Mouse (Mus musculus) forebrain, embryonic 16.5 days (tissue): Measurements from ENCODE around the gene Sort1. TPM values are rescaled to one million over a fixed set of nuclear protein-coding genes. Genes with fewer than 3 reads are reported as not detected.

Experiments
- ATAC-seq: fragments of 200-750 bp; cut with Nextera tagmentation; 2 replicates; pipeline ENCODE4 v1.8.0; 2017; ENCODE audit warnings: mild to moderate bottlenecking, moderate library complexity
- H3K27ac ChIP-seq: fragments of 300-500 bp; sonication (generic); 2 replicates; pipeline ENCODE4 v1.5.1; 2014; ENCODE audit warnings: low read length, control low read depth
- H3K27me3 ChIP-seq: fragments of 300-500 bp; sonication (generic); replicated peaks from 2 replicates; pipeline ENCODE4 v1.6.1; 2014; ENCODE audit warnings: low read length; ENCODE audit not compliant: control insufficient read depth, insufficient read depth
- H3K36me3 ChIP-seq: fragments of 300-500 bp; sonication (generic); 2 replicates; pipeline ENCODE4 v1.6.1; 2014; ENCODE audit not compliant: control insufficient read depth, insufficient read depth
- H3K4me1 ChIP-seq: fragments of 300-500 bp; sonication (generic); replicated peaks from 2 replicates; pipeline ENCODE4 v1.6.1; 2014; ENCODE audit warnings: low read length; ENCODE audit not compliant: control insufficient read depth, insufficient read depth
- H3K4me2 ChIP-seq: fragments of 300-500 bp; sonication (generic); 2 replicates; pipeline ENCODE4 v1.6.1; 2014; ENCODE audit warnings: mild to moderate bottlenecking, low read length, control low read depth
- H3K4me3 ChIP-seq: fragments of 300-500 bp; sonication (generic); replicated peaks from 2 replicates; pipeline ENCODE4 v1.5.1; 2014; ENCODE audit warnings: mild to moderate bottlenecking, low read length, control low read depth
- H3K9ac ChIP-seq: fragments of 300-500 bp; sonication (generic); replicated peaks from 2 replicates; pipeline ENCODE4 v1.6.1; 2014; ENCODE audit warnings: low read depth, low read length, control low read depth
- H3K9me3 ChIP-seq: fragments of 300-500 bp; sonication (generic); 2 replicates; pipeline ENCODE4 v1.6.1; 2016; ENCODE audit warnings: low read length; ENCODE audit not compliant: control insufficient read depth
- WGBS: fragments of 180-500 bp; shearing (Covaris S2); extraction: QIAGEN DNeasy Blood & Tissue Kit; methylation state at CpG from one replicate; pipeline ENCODE4 v1.1.7; 2014; 5-methylcytosine and 5-hydroxymethylcytosine counted together
- polyA plus RNA-seq: library from polyadenylated mRNA; unstranded; fragments of >200 nt; fragmentation: Nextera tagmentation; extraction: Ambion mirVana; gene quantifications from 2 replicates; pipeline ENCODE4 v1.2.1, GENCODE M21; 2015

Gene Sort1
- polyA plus RNA-seq, 1 experiment from 2014 or later, result 19.5 TPM

GRCm38 (mm10) chr3:108282401-108283240 is 1.3 kb upstream of the Sort1 start:
- ATAC-seq, result no peak
- WGBS, result 25% methylated on average over 12 of the region's 12 CpGs
- H3K27me3 ChIP-seq, result no peaks in the 10 kb centered on the region
- H3K9ac ChIP-seq, result peak overlapping the region; percentile 96
- peak overlapping the region; percentile 82 for H3K27ac ChIP-seq
- peaks cover 38% of the 10 kb centered on the region for H3K4me1 ChIP-seq
- peak overlapping the region; percentile 84 for H3K4me3 ChIP-seq
- H3K36me3 ChIP-seq, result peaks cover 3% of the 10 kb centered on the region; the same call in 1 of the 2 replicates
- no peaks in the 10 kb centered on the region for H3K9me3 ChIP-seq
- H3K4me2 ChIP-seq, result peak overlapping the region; percentile 85

GRCm38 (mm10) chr3:108283241-108283561 is 681 bp upstream of the Sort1 start:
- H3K9ac ChIP-seq, result peak overlapping the region; percentile 96
- peaks cover 3% of the 10 kb centered on the region; the same call in 1 of the 2 replicates for H3K36me3 ChIP-seq
- no peak; the same call in 1 of the 2 replicates for ATAC-seq
- peak overlapping the region; percentile 84 for H3K4me3 ChIP-seq
- peaks cover 44% of the 10 kb centered on the region for H3K4me1 ChIP-seq
- H3K9me3 ChIP-seq, result no peaks in the 10 kb centered on the region
- H3K27me3 ChIP-seq, result no peaks in the 10 kb centered on the region
- H3K27ac ChIP-seq, result peak overlapping the region; percentile 82
- 9% methylated on average over 6 of the region's 6 CpGs for WGBS
- H3K4me2 ChIP-seq, result peak overlapping the region; percentile 85

GRCm38 (mm10) chr3:108285078-108285711 is 1.3 kb downstream of the Sort1 start:
- Histone ChIP-seq H3K9ac (peak overlapping the region; percentile 96), H3K4me2 (peak overlapping the region; percentile 58), H3K4me3 (peak overlapping the region; percentile 84), H3K27ac (no peak overlapping the region), H3K27me3 (no peaks in the 10 kb centered on the region), H3K9me3 (no peaks in the 10 kb centered on the region), H3K36me3 (no peaks in the 10 kb centered on the region; the same call in 1 of the 2 replicates), H3K4me1 (peaks cover 60% of the 10 kb centered on the region)
- ATAC-seq, result no peak
- WGBS, result 48% methylated on average over 4 of the region's 4 CpGs

GRCm38 (mm10) chr3:108286671-108287439 is 3.0 kb downstream of the Sort1 start:
- H3K36me3 ChIP-seq, result no peaks in the 10 kb centered on the region
- H3K4me1 ChIP-seq, result peaks cover 70% of the 10 kb centered on the region
- H3K27me3 ChIP-seq, result no peaks in the 10 kb centered on the region
- peak overlapping the region; percentile 0; the same call in 1 of the 2 replicates for H3K9ac ChIP-seq
- peak overlapping the region; percentile 58 for H3K4me2 ChIP-seq
- 51% methylated on average over 14 of the region's 14 CpGs for WGBS
- ATAC-seq, result no peak
- no peaks in the 10 kb centered on the region for H3K9me3 ChIP-seq
- H3K27ac ChIP-seq, result no peak overlapping the region
- H3K4me3 ChIP-seq, result peak overlapping the region; percentile 11

GRCm38 (mm10) chr3:108287811-108288805 is 4.2 kb downstream of the Sort1 start:
- ATAC-seq, result no peak
- Histone ChIP-seq H3K27ac (peak overlapping the region; percentile 68), H3K9me3 (no peaks in the 10 kb centered on the region), H3K27me3 (no peaks in the 10 kb centered on the region), H3K4me1 (peaks cover 65% of the 10 kb centered on the region), H3K9ac (peak overlapping the region; percentile 43; the same call in 1 of the 2 replicates), H3K4me2 (peak overlapping the region; percentile 58), H3K36me3 (no peaks in the 10 kb centered on the region), H3K4me3 (peak overlapping the region; percentile 7; the same call in 1 of the 2 replicates)
- 16% methylated on average over 17 of the region's 17 CpGs for WGBS

- Histone ChIP-seq H3K4me2 (no peak overlapping the region), H3K27ac (no peak overlapping the region), H3K4me1 (peaks cover 68% of the 10 kb centered on the region), H3K36me3 (no peaks in the 10 kb centered on the region), H3K9me3 (no peaks in the 10 kb centered on the region), H3K9ac (no peak overlapping the region), H3K4me3 (no peak overlapping the region), H3K27me3 (no peaks in the 10 kb centered on the region)
- 80% methylated on average over 13 of the region's 13 CpGs for WGBS
- ATAC-seq, result no peak
Measured at GRCm38 (mm10) chr3:108289311-108290130, 5.6 kb downstream of the Sort1 start.

- Histone ChIP-seq H3K36me3 (no peaks in the 10 kb centered on the region), H3K9ac (no peak overlapping the region), H3K4me1 (peaks cover 72% of the 10 kb centered on the region), H3K4me3 (no peak overlapping the region), H3K27me3 (no peaks in the 10 kb centered on the region), H3K9me3 (no peaks in the 10 kb centered on the region), H3K4me2 (no peak overlapping the region), H3K27ac (no peak overlapping the region)
- 60% methylated on average over 17 of the region's 17 CpGs for WGBS
- no peak for ATAC-seq
Measured at GRCm38 (mm10) chr3:108291036-108291799, 7.3 kb downstream of the Sort1 start.
